Mouse (Mus musculus) bone marrow macrophage, adult 2 months (primary cell): ENCODE measurements around the gene Lrfn1. TPM values are rescaled to one million over a fixed set of nuclear protein-coding genes. Genes with fewer than 3 reads are reported as not detected.

ENCODE experiments used
- H3K27ac ChIP-seq: 2 replicates; pipeline ENCODE4 v1.5.1; 2012; ENCODE audit warnings: low read depth, low read length; ENCODE audit not compliant: insufficient read depth
- H3K4me1 ChIP-seq: 2 replicates; pipeline ENCODE4 v1.6.1; 2012; ENCODE audit warnings: low read length; ENCODE audit not compliant: control insufficient read depth, insufficient read depth
- H3K4me3 ChIP-seq: 2 replicates; pipeline ENCODE4 v1.5.1; 2012; ENCODE audit warnings: mild to moderate bottlenecking, low read length, moderate library complexity; ENCODE audit not compliant: insufficient read depth
- CTCF ChIP-seq: IDR thresholded peaks from 2 replicates; pipeline ENCODE4 v1.5.1; 2012; ENCODE audit warnings: low read depth, mild to moderate bottlenecking, low read length, moderate library complexity
- POLR2A ChIP-seq: IDR thresholded peaks from 2 replicates; pipeline ENCODE4 v1.6.1; 2012; ENCODE audit warnings: mild to moderate bottlenecking, low read depth, low read length, borderline replicate concordance
- polyA plus RNA-seq: library from polyadenylated mRNA; stranded (reverse); fragments of >200 nt; gene quantifications from 2 replicates; pipeline ENCODE4 v1.2.4, GENCODE M21; 2012; ENCODE audit not compliant: missing spikeins, insufficient read depth, insufficient read length

The Lrfn1 gene
- polyA plus RNA-seq, 1 experiment, result 3.6 TPM

DNA sequence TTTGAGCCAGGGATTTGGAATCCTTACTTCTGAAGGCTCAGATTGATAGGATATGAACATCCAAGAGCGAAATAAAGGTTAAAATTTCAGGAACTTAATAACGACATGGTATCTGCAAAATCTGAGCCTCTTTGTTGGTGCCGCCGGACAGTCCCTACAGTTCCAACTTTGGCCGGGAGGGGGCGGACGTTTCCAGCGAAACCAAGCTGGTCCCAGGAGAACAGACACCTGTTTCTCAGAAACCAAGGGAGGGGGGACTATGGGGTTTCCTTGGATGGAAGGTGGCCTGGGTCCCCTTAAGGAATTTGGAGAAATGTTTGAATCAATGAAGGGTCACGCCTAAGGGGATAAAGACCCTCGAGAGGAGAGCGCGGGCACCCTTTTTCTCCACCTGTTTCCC, 5.3 kb upstream of the Lrfn1 start:
- no peak overlapping the region for H3K27ac ChIP-seq
- TF ChIP-seq CTCF, result peak; percentile 77
- TF ChIP-seq POLR2A, result no peak
- H3K4me1 ChIP-seq, result peaks cover 28% of the 10 kb centered on the region
- H3K4me3 ChIP-seq, result no peak overlapping the region

DNA sequence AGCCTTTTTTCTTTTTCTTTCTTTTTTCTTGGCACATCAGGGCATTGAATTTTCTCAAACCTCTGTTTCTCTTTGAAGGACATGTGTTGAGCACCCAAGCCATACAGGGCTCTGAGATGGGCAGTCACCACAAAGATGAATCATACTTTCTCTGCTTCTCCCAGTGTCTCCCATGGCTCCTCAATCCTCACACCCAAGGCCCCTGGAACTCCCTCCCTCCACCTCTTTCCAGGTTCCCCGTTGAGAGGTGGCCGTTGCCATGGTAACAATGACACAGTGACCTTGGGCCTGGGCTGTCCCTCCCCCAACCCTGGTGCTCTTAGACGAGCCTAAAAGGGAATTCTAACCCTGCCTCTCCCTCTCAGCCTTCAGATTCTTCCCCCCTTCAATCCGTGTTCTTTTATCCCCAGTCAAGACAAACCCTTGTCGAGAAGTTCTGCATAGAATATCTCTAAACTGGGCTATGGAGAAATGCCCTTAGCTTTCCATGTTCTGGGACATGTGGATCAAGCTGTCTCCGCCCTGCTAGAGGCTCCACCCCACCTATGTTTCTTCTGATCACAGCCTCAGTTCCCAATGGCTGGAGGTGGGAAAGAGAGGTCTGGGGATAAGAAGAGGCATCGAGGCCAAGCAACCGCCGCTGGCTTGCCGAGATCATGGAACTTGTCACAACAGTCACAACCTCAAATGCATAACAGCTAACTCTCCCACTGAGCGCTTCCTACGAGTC, 4.5 kb upstream of the Lrfn1 start:
- TF ChIP-seq CTCF, result no peak
- no peak for TF ChIP-seq POLR2A
- Histone ChIP-seq H3K27ac (no peak overlapping the region), H3K4me3 (no peak overlapping the region), H3K4me1 (peaks cover 20% of the 10 kb centered on the region)

DNA sequence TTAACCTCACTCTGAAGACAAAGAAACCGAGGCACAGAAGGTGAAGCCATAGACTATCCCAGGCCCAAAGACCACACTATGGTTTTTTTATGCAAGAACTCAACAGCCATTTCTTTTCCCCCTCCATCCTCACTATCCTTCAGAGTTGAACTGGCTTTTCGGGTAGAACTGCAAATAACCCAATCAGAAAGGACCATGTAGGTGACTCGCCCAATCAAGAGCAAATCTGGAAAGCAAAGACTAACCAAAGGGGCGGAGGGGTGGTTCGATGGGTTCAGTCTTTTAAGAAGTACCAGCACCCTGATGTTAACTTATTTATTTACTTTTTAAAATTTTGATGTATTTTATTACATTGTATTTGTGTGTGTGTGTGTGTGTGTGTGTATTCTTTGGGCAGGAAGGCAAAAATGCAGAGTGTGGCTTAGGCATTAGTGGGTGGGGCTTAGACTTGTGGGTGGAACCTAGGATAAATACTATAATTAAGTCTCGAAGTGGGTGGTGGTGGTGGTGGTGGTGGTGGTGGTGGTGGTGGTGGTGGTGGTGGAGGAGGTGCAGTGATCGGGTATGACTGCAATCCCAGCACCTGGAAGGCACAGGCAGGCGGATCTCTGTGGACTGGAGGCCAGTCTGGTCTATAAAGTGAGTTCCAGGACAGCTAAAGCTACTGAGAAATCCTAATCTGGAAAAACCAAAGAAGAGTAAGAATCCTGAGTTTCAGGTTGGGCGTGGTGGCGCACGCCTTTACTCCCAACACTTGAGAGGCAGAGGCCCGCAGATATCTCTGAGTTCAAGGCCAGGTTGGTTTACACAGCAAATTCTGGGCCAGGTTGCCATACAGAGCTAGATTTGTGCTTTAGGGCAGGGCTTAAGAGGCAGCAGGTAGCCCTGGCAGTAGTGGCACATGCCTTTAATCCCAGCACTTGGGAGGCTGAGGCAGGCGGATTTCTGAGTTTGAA, 3.6 kb upstream of the Lrfn1 start:
- H3K4me3 ChIP-seq, result no peak overlapping the region
- no peak overlapping the region for H3K27ac ChIP-seq
- TF ChIP-seq POLR2A (no peak), CTCF (no peak)
- H3K4me1 ChIP-seq, result peaks cover 18% of the 10 kb centered on the region

DNA sequence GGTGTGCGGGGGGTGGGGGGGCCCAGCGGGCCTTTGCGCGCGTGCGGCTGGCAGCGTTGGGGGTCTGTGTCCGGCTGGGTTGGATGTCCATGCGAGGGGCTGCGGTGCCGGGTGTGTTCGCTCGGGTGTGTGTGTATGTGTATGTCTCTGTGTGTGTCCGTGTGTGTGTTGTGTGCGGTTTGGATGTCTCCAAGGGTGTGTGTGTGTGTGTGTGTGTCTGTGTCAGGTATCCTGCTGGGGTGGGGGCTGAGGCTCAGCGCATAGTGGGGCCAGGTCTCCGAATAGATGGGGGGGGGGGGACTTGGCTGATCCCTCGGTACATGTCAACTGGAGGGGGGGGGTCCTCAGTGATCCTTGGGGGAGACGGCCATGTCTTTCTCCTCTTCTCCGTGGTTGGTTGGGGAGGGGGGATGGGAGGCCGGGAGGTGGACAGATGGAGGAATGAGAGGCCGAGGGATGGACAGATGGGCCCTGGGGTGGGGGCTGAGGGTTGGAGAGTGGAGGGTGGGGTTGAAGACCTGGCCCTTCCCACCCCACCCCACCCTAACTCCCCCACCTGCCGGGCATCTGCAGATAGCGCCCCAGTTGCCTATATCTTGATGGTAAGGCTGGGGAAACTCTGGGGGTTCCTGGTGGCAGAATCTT, 703 bp downstream of the Lrfn1 start:
- H3K4me3 ChIP-seq, result peak overlapping the region; percentile 63
- no peak overlapping the region for H3K27ac ChIP-seq
- TF ChIP-seq CTCF (no peak), POLR2A (no peak)
- no peaks in the 10 kb centered on the region for H3K4me1 ChIP-seq

DNA sequence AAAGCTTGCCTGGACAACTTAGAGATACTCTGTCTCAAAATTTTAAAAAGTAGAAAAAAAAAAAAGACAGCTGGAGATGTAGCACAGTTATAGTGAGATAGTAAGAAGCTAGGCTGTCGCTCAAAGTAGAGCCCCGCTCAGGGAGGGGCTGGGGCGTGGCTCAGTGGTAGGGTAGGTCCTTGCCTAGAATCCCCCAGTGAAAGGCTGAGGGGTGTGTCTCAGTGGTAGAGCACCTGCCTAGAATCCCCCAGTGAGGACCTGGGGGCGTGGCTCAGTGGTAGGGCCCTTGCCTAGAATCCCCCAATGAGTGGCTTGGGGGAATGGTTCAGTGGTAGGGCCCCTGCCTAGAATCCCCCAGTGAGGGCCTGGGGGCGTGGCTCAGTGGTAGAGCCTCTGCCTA, 8.6 kb downstream of the Lrfn1 start:
- peaks cover 4% of the 10 kb centered on the region for H3K4me1 ChIP-seq
- H3K4me3 ChIP-seq, result no peak overlapping the region
- TF ChIP-seq CTCF (no peak), POLR2A (no peak)
- no peak overlapping the region for H3K27ac ChIP-seq

DNA sequence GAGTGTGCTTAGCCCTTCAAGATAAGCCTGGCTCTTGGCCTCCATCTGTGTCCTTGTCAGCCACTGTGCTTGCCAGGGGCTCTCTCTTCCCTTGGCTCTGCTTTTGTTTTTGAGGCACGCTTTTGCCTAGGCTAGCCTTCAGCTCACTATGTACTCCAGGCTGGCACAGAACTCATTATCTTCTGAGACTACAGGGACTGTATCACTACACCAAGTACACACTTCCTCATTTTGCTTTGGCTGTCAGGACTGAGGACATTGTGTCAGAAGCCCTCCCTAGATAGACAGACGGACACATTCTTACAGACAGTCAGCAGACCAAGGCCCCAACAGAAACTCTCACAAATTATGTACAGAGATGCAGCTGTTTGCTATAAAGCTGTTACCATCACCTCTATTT, 11.0 kb downstream of the Lrfn1 start:
- Histone ChIP-seq H3K27ac (no peak overlapping the region), H3K4me3 (no peak overlapping the region), H3K4me1 (peaks cover 4% of the 10 kb centered on the region)
- no peak for TF ChIP-seq POLR2A
- TF ChIP-seq CTCF, result no peak

DNA sequence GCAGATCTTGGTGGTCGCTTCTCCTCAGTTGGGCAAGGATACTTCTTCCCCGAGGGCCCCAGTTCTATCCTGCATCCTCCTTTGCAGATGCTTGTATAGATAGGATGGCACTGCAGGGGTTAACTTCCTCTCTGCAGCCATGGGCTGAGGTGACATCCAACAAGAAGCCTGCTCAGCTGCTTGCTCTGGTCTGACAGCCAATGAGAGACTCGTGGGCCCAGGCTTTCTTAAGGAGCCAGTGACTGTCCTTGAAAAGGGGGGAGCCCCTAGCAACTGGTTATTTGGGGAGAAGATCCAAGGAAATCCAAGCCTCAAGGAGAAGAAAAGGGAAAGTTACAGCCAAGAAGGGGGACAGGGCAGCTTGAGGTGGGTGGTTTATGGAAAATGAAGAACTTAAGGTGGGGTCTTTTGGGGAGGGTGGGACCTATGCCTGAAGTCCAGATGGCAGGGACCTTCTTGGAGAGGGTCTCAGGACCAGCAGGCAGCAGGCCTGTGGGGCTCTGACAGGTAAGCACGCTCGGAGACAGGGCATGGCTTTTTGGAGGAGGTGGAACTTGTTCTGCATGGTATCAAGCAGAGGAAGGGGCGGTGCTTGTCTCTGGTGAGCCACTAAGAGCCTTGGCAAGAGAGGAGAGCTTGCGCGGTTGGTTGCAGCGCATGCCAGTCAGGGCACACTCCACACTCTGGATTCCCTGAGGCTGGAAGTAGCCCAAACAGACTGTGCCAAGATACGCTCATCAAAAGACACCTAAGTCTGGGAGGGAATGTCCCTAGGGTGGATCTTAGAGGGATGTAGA, 12.8 kb downstream of the Lrfn1 start:
- Histone ChIP-seq H3K4me3 (no peak overlapping the region), H3K27ac (no peak overlapping the region), H3K4me1 (peaks cover 4% of the 10 kb centered on the region)
- TF ChIP-seq POLR2A (no peak), CTCF (no peak)

DNA sequence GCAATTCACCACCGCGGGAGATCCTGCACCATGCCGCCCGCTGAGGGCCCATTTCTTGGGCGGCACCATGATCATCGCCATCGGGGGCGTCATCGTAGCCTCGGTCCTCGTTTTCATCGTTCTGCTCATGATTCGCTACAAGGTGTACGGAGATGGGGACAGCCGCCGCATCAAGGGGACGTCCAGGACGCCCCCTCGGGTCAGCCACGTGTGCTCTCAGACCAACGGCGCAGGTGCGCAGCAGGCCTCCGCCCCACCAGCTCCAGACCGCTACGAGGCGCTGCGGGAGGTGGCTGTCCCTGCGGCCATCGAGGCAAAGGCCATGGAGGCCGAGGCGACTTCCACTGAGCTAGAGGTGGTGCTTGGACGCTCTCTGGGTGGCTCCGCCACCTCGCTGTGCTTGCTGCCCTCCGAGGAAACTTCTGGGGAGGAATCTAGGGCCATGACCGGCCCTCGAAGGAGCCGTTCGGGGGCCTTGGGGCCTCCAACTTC, 15.0 kb downstream of the Lrfn1 start:
- Histone ChIP-seq H3K4me1 (peaks cover 18% of the 10 kb centered on the region), H3K4me3 (no peak overlapping the region), H3K27ac (no peak overlapping the region)
- no peak for TF ChIP-seq CTCF
- no peak for TF ChIP-seq POLR2A

DNA sequence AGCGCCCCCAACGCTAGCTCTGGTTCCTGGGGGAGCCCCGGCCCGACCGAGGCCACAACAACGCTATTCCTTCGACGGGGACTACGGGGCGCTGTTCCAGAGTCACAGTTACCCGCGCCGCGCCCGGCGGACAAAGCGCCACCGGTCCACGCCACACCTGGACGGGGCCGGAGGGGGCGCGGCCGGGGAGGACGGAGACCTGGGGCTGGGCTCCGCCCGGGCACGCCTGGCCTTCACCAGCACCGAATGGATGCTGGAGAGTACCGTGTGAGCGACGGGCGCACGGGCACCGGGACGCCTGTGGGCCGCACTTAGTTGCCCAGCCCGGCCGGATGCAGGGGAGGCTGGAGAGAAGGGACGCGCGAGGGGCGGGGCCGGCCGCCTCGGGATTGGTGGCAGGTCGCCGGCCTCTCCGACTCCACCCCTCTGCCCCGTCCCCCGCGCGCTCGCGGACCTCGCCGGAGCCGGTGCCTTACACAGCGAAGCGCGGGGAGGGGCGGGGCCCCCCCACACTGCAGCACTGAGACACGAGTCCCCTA, 15.5 kb downstream of the Lrfn1 start:
- peaks cover 18% of the 10 kb centered on the region for H3K4me1 ChIP-seq
- no peak overlapping the region for H3K27ac ChIP-seq
- H3K4me3 ChIP-seq, result peak overlapping the region; percentile 29
- TF ChIP-seq POLR2A (no peak), CTCF (no peak)
